Mouse (Mus musculus) lung, adult 10 weeks (tissue): Measurements from ENCODE around the gene Zfp280b. TPM values are rescaled to one million over a fixed set of nuclear protein-coding genes. Genes with fewer than 3 reads are reported as not detected.

Experiments
- polyA plus RNA-seq: library from polyadenylated mRNA; stranded (reverse); fragments of 350-450 nt; fragmentation: Illumina TruSeq; extraction: RNeasy Lipid Tissue Mini Kit (QIAGEN cat#74804); gene quantifications from one replicate; pipeline ENCODE4 v1.2.3, GENCODE M21; 2014; ENCODE audit warnings: low read depth, low replicate concordance; ENCODE audit not compliant: insufficient read depth

Gene Zfp280b
- polyA plus RNA-seq, result 2.9 TPM

GRCm38 (mm10) chr10:76032402-76033118 is at the start of gene Zfp280b:
Gene Zfp280b, plus strand, starts transcription at chr10:76032650.

Other genes starting within 250 kb of the Zfp280b start
- gene Gstt1, start 234.1 kb upstream of the Zfp280b start, polyA plus RNA-seq, result 119 TPM
- gene Gstt4, start 210.1 kb upstream of the Zfp280b start, polyA plus RNA-seq, result not detected
- gene Gstt2, start 195.2 kb upstream of the Zfp280b start, polyA plus RNA-seq, result 32.5 TPM
- gene Mif, start 172.4 kb upstream of the Zfp280b start, polyA plus RNA-seq, result 126 TPM
- 3.0 TPM for gene Derl3, start 139.2 kb upstream of the Zfp280b start, polyA plus RNA-seq
- gene Smarcb1, start 111.0 kb upstream of the Zfp280b start, polyA plus RNA-seq, result 48.8 TPM
- gene Chchd10, start 99.5 kb upstream of the Zfp280b start, polyA plus RNA-seq, result 224 TPM
- 22.1 TPM for gene Mmp11, start 96.2 kb upstream of the Zfp280b start, polyA plus RNA-seq
- gene Gm867, start 92.0 kb upstream of the Zfp280b start, polyA plus RNA-seq, result 13.9 TPM
- gene Vpreb3, start 89.6 kb upstream of the Zfp280b start, polyA plus RNA-seq, result 44.9 TPM
- gene Gm5134, start 78.1 kb upstream of the Zfp280b start, polyA plus RNA-seq, result not detected
- gene Slc5a4b, start 78.3 kb downstream of the Zfp280b start, polyA plus RNA-seq, result not detected
- not detected for gene Slc5a4a, start 114.8 kb downstream of the Zfp280b start, polyA plus RNA-seq
- gene Prmt2, start 205.2 kb downstream of the Zfp280b start, polyA plus RNA-seq, result 37.8 TPM
- gene S100b, start 221.2 kb downstream of the Zfp280b start, polyA plus RNA-seq, result 2.7 TPM